Mouse (Mus musculus): ENCODE measurements around the gene Noct.

- TF ChIP-seq CHD2 (IDR thresholded peaks at IDR 0.05; ENCODE audit: low read depth, low read length) (no peak), MAFK (IDR thresholded peaks at IDR 0.05; ENCODE audit: insufficient read depth, low read depth, low read length) (no peak)
Observed at GRCm38 (mm10) chr3:51256450-51256849, 32.2 kb downstream of the Noct start.
